Mouse (Mus musculus): ENCODE data around the gene Atoh8.

Atoh8 gene

GRCm38 (mm10) chr6:72158966-72159764 is 76.2 kb downstream of the Atoh8 start:
- no peak for DNase-seq (ENCODE audit: low spot score)

Data from ovary, postnatal 36 days (tissue).